Mouse (Mus musculus): ENCODE data around the gene Col25a1. TPM values are rescaled to one million over a fixed set of nuclear protein-coding genes. Genes with fewer than 3 reads are reported as not detected.

The Col25a1 gene
- polyA plus RNA-seq, 1 experiment from 2014 or later = 7.0 TPM

DNA sequence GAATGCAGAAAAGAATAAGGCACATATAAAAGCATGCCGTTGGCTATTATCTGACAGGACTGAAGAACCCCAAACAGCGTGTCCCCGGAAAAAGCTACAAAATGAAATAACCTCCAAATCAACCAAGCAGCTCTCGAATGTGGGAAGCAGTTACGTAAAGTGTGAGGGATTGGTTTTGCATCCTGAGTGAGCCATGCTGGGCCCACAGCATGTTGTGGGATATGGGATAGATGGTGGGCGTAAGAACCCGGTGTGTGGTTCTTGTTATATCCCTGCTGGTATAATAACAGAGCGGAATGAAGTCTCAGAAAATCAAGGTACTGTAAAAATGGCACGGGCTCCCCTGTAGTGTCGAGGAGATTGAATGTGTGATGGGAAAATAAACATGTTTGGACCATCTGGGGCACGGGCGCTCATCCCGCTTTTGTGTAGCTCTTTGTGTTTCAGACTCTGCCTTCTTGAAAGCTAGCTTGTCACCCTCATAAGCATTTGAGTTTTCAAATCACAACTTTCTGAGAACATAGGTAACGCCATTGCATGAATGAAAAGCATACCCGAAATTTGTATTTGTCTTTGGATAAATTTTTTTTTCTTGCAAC is 225.4 kb downstream of the Col25a1 start:
- TF ChIP-seq EP300 (IDR thresholded peaks at IDR 0.05) (no peak), CTCF (IDR thresholded peaks at IDR 0.05) (no peak)
- Histone ChIP-seq H3K9ac (replicated peaks; ENCODE audit: low read depth) (no peak overlapping the region), H3K4me3 (ENCODE audit: low read depth, low read length) (no peak overlapping the region), H3K27ac (ENCODE audit: low read length) (no peak overlapping the region), H3K4me1 (ENCODE audit: insufficient read depth, low read depth, low read length) (no peaks in the 10 kb centered on the region; the same call in 1 of the 2 replicates), H3K9me3 (ENCODE audit: low read length) (no peaks in the 10 kb centered on the region), H3K4me2 (replicated peaks; ENCODE audit: low read depth, low read length) (no peak overlapping the region), H3K36me3 (ENCODE audit: insufficient read depth, low read length) (no peaks in the 10 kb centered on the region), H3K27me3 (replicated peaks; ENCODE audit: insufficient read depth, low read length) (no peaks in the 10 kb centered on the region)
- no peak for DNase-seq (ENCODE audit: low spot score)
- 80% methylated on average over 15 of the region's 15 CpGs for WGBS
- no peak for ATAC-seq

DNA sequence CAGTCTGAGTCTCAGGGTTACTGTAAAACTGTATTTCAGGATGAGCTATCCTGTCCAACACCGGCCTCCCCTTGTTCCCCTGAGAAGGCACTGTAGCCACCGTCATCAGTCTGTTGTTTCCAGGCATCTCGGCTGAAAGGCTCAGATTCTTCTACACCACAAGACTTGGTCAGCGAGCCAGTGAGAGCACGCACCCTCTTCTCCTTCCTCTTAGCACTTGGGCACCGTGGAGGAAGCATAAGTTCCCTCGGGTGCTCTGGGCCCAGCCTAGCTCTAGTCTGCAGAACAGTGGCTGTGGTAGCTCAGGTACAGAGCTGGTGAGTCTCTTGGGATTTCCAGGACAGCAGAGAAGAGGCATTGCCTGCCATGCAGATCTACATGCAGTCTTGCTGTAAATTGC is 229.5 kb downstream of the Col25a1 start:
- WGBS = 60% methylated on average over 7 of the region's 7 CpGs
- no peak overlapping the region for H3K27ac ChIP-seq (ENCODE audit: low read length)
- ATAC-seq = no peak
- no peaks in the 10 kb centered on the region for H3K36me3 ChIP-seq (ENCODE audit: insufficient read depth, low read length)
- no peak for TF ChIP-seq EP300 (IDR thresholded peaks at IDR 0.05)
- TF ChIP-seq CTCF (IDR thresholded peaks at IDR 0.05) = no peak
- H3K4me1 ChIP-seq (ENCODE audit: insufficient read depth, low read depth, low read length) = no peaks in the 10 kb centered on the region; the same call in 1 of the 2 replicates
- DNase-seq (ENCODE audit: low spot score) = no peak
- H3K27me3 ChIP-seq (replicated peaks; ENCODE audit: insufficient read depth, low read length) = no peaks in the 10 kb centered on the region
- no peak overlapping the region for H3K9ac ChIP-seq (replicated peaks; ENCODE audit: low read depth)
- H3K4me2 ChIP-seq (replicated peaks; ENCODE audit: low read depth, low read length) = no peak overlapping the region
- H3K4me3 ChIP-seq (ENCODE audit: low read depth, low read length) = no peak overlapping the region
- H3K9me3 ChIP-seq (ENCODE audit: low read length) = no peaks in the 10 kb centered on the region

DNA sequence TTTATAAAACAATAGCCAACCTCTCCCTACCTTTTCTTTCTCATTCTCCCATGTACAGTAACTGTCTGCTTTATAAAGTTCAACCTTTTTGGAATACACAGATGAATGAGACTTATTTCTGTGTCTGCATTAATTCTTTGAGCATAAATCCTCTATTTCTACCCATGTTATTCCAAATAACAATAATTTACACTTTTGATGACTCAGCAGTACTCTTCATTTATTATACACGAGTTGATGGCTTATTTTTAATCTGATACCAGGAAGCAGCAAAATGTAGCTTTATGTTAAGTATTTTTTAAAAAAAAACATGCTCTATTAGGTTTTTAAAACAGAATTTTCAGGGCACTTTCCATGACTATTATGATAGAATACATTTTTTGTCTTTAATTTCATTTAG is 230.6 kb downstream of the Col25a1 start:
- no peak overlapping the region for H3K4me3 ChIP-seq (ENCODE audit: low read depth, low read length)
- H3K9me3 ChIP-seq (ENCODE audit: low read length) = no peaks in the 10 kb centered on the region
- DNase-seq (ENCODE audit: low spot score) = no peak

DNA sequence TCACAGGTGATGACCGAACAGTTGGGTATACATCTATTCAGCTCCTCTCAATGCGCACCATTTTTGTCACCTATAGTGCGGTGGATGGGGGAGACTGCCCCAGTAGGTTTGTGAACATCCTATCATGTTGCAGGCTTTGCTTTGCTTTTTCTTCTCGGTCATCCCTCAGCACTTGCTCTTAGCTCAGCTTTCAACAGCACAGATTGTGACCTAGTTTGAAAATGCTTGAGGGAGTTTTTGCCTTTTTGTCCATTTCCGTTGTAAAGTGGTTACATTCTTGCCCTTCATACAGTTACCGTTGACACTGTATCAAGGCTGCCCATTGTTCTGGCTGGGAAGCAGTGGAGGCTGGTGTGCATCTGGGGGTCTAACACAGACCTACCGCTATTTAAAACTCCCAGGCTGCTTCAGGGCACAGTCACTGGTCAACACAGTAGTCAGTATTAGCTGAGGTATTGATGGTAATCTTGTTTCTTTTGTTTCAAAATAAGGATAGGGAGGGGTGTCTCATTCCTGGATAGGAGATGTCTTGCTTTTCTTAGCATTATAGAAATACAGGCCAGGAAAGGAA is 231.6 kb downstream of the Col25a1 start:
- no peak for DNase-seq (ENCODE audit: low spot score)

More for the DNA sequence above, 230.6 kb downstream of the Col25a1 start:
- Histone ChIP-seq H3K27ac (ENCODE audit: low read length) (no peak overlapping the region), H3K9ac (replicated peaks; ENCODE audit: low read depth) (no peak overlapping the region), H3K27me3 (replicated peaks; ENCODE audit: insufficient read depth, low read length) (no peaks in the 10 kb centered on the region), H3K4me2 (replicated peaks; ENCODE audit: low read depth, low read length) (no peak overlapping the region), H3K36me3 (ENCODE audit: insufficient read depth, low read length) (no peaks in the 10 kb centered on the region), H3K4me1 (ENCODE audit: insufficient read depth, low read depth, low read length) (no peaks in the 10 kb centered on the region)
- ATAC-seq = no peak
- 43% methylated on average over 1 of the region's 1 CpGs for WGBS
- TF ChIP-seq EP300 (IDR thresholded peaks at IDR 0.05) = no peak
- TF ChIP-seq CTCF (IDR thresholded peaks at IDR 0.05) = no peak

DNA sequence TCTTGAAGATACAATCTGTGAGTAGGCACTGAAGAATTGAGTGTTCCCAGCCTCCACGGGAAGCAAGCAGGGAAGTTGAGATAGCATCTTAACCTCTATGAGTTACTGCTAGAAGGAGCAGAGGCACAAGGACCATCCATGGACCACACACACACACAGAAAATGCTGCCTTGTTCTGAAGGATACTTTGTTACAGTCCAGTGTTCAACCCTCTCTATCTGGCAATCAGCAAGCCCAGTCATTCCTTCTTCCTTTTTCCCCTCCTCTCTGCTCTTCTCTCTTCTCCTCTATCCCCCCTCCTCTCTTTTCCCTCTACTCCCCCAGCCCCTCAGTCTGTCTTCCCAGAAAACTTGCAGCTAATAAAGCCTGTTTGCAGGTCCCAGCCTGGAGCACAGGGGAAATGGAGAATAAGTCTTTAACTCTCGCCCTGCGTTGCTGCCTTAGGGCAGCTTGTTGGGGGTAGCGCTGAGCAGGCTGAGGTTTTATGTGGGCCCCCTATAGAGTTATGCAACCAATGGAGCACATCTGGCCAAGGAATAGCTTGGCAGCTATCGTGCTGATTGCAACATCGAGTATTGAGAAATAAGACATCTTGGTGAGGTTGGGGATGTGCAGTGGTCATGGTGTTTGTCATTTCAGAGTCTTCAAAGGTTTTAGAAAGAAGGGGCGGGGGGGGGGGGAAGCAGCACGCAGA is 235.8 kb downstream of the Col25a1 start:
- no peak overlapping the region for H3K4me2 ChIP-seq (replicated peaks; ENCODE audit: low read depth, low read length)
- no peaks in the 10 kb centered on the region for H3K27me3 ChIP-seq (replicated peaks; ENCODE audit: insufficient read depth, low read length)
- TF ChIP-seq EP300 (IDR thresholded peaks at IDR 0.05) (peak; percentile 73), CTCF (IDR thresholded peaks at IDR 0.05) (no peak)
- H3K27ac ChIP-seq (ENCODE audit: low read length) = no peak overlapping the region
- 0 out of 2 replicates have a peak, but pooled peaks cover 7% of the 10 kb centered on the region for H3K4me1 ChIP-seq (ENCODE audit: insufficient read depth, low read depth, low read length)
- H3K36me3 ChIP-seq (ENCODE audit: insufficient read depth, low read length) = no peaks in the 10 kb centered on the region
- H3K9ac ChIP-seq (replicated peaks; ENCODE audit: low read depth) = no peak overlapping the region
- ATAC-seq = peak; percentile 90
- DNase-seq (ENCODE audit: low spot score) = peak; percentile 70
- no peak overlapping the region for H3K4me3 ChIP-seq (ENCODE audit: low read depth, low read length)
- no peaks in the 10 kb centered on the region for H3K9me3 ChIP-seq (ENCODE audit: low read length)
- WGBS = 42% methylated on average over 8 of the region's 8 CpGs

More for the DNA sequence above, 231.6 kb downstream of the Col25a1 start:
- no peak overlapping the region for H3K9ac ChIP-seq (replicated peaks; ENCODE audit: low read depth)
- no peaks in the 10 kb centered on the region for H3K36me3 ChIP-seq (ENCODE audit: insufficient read depth, low read length)
- no peaks in the 10 kb centered on the region for H3K27me3 ChIP-seq (replicated peaks; ENCODE audit: insufficient read depth, low read length)
- 71% methylated on average over 7 of the region's 7 CpGs for WGBS
- no peaks in the 10 kb centered on the region for H3K4me1 ChIP-seq (ENCODE audit: insufficient read depth, low read depth, low read length)
- no peak overlapping the region for H3K4me2 ChIP-seq (replicated peaks; ENCODE audit: low read depth, low read length)
- H3K4me3 ChIP-seq (ENCODE audit: low read depth, low read length) = no peak overlapping the region
- no peak for TF ChIP-seq CTCF (IDR thresholded peaks at IDR 0.05)
- TF ChIP-seq EP300 (IDR thresholded peaks at IDR 0.05) = no peak
- no peak for ATAC-seq
- H3K9me3 ChIP-seq (ENCODE audit: low read length) = no peaks in the 10 kb centered on the region
- no peak overlapping the region for H3K27ac ChIP-seq (ENCODE audit: low read length)

DNA sequence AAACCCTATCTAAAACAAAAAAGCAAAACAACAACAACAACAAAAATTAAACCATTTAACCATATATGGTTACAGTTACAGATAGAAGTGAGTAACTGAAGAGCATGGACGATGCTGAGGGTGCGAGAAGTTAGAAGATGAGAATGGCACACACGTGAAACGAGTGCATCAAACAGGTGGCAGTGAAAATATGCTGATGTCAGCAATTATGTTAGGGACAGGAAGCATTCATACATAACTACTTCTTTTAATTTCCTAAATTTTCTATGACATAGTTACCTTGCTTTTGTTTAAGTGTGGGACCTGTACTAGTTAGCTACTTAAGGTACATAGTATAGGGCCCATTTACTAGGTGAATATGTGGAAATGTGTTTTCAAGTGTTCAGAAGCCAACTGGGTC is 237.1 kb downstream of the Col25a1 start:
- Histone ChIP-seq H3K4me2 (replicated peaks; ENCODE audit: low read depth, low read length) (no peak overlapping the region), H3K4me1 (ENCODE audit: insufficient read depth, low read depth, low read length) (0 out of 2 replicates have a peak, but pooled peaks cover 7% of the 10 kb centered on the region), H3K36me3 (ENCODE audit: insufficient read depth, low read length) (no peaks in the 10 kb centered on the region), H3K9me3 (ENCODE audit: low read length) (no peaks in the 10 kb centered on the region), H3K9ac (replicated peaks; ENCODE audit: low read depth) (no peak overlapping the region), H3K27ac (ENCODE audit: low read length) (no peak overlapping the region), H3K27me3 (replicated peaks; ENCODE audit: insufficient read depth, low read length) (no peaks in the 10 kb centered on the region), H3K4me3 (ENCODE audit: low read depth, low read length) (no peak overlapping the region)
- 93% methylated on average over 4 of the region's 4 CpGs for WGBS
- DNase-seq (ENCODE audit: low spot score) (no peak), ATAC-seq (no peak)
- TF ChIP-seq EP300 (IDR thresholded peaks at IDR 0.05) (no peak), CTCF (IDR thresholded peaks at IDR 0.05) (no peak)

Measured in lung, postnatal 0 days (tissue).